ENCODE assay signal across 13 mouse cellular contexts in the genomic region with DNA sequence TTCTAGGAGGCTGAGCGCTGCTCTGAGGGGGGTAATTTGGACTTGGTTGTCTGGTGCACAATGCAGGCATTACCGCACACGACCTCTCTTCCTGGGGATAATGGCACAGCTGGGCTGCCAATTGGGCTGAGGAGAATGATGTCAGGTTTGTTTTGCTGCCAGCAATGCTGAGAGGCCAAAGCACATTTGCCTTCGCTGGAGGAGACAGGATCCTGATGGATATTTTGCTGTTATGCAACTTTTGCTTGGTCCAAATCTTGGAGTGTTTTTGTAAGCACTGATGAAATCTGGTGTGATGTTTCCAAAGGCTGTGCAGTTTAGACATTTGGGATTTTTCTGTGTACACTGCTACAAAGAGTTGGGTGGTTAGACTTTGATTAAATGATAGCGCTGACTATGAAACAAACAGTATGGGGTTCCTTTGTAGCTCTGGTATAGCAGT. TPM values are rescaled to one million over a fixed set of nuclear protein-coding genes. Genes with fewer than 3 reads are reported as not detected.
DNase-seq lines count a peak whose midpoint lies in the region; ATAC-seq and TF ChIP-seq lines count a peak whose summit lies in the region.
"Had no signal": no experiment of that assay in that cellular context is flagged by ENCODE, and none has a peak within 500 bp of the region (broad histone marks: within the 10 kb centered on the region; RNA-seq: fewer than 3 reads in every experiment).

No protein-coding gene starts in this region.

- peak; percentile 8 for DNase-seq in kidney, postnatal 10 days
- DNase-seq in kidney, adult 8-10 months: no peak
- peak; percentile 91 for DNase-seq in cerebellum, adult 9-10 months
- peak; percentile 17 for DNase-seq in heart, postnatal 0 days (ENCODE audit: low spot score)
- peak; percentile 88 for DNase-seq in lung, postnatal 10 days
- no peak for DNase-seq in ovary, postnatal 36 days (ENCODE audit: low spot score)
- DNase-seq in spleen, postnatal 4 days (ENCODE audit: low spot score in 2 of 2): no peak
- DNase-seq in adrenal gland, postnatal 25 days: no peak
- DNase-seq: thymus, postnatal 4 days had no signal

- no peaks in the 10 kb centered on the region for H3K27me3 ChIP-seq in heart, postnatal 0 days (ENCODE audit: control insufficient read depth, insufficient read depth, low read length)
- H3K27me3 ChIP-seq: neural tube, embryonic 12.5 days had no signal

- H3K9ac ChIP-seq in heart, postnatal 0 days (replicated peaks; ENCODE audit: low read depth, low read length): no peak overlapping the region
- H3K9ac ChIP-seq: neural tube, embryonic 12.5 days had no signal

- no peak for TF ChIP-seq CTCF in heart, postnatal 0 days (IDR thresholded peaks at IDR 0.05; ENCODE audit: low read depth)

- peak; percentile 58 for ATAC-seq in heart, postnatal 0 days (ENCODE audit: insufficient read depth, low read depth)

- H3K4me3 ChIP-seq in heart, postnatal 0 days (ENCODE audit: low read depth, low read length): no peak overlapping the region
- H3K4me3 ChIP-seq: neural tube, embryonic 12.5 days had no signal

- TF ChIP-seq EP300 in heart, postnatal 0 days (IDR thresholded peaks at IDR 0.05; ENCODE audit: low read depth): no peak

- WGBS in heart, postnatal 0 days: 76% methylated on average over 5 of the region's 5 CpGs

- H3K27ac ChIP-seq in heart, postnatal 0 days (ENCODE audit: low read depth): 0 out of 2 replicates have a peak overlapping the region, but pooled peaks have one; percentile 15
- H3K27ac ChIP-seq: neural tube, embryonic 12.5 days had no signal

- no peaks in the 10 kb centered on the region for H3K36me3 ChIP-seq in heart, postnatal 0 days (replicated peaks; ENCODE audit: control insufficient read depth, insufficient read depth, low read length)
- H3K36me3 ChIP-seq: neural tube, embryonic 12.5 days had no signal

- H3K4me1 ChIP-seq in heart, postnatal 0 days (ENCODE audit: control insufficient read depth, insufficient read depth): no peaks in the 10 kb centered on the region
- H3K4me1 ChIP-seq: neural tube, embryonic 12.5 days had no signal

- H3K9me3 ChIP-seq in heart, postnatal 0 days (replicated peaks; ENCODE audit: control insufficient read depth, low read length): no peaks in the 10 kb centered on the region
- H3K9me3 ChIP-seq: neural tube, embryonic 12.5 days had no signal

- H3K4me2 ChIP-seq in heart, postnatal 0 days (ENCODE audit: low read depth, low read length): no peak overlapping the region
- H3K4me2 ChIP-seq: neural tube, embryonic 12.5 days had no signal

RNA-seq across cellular contexts. Expression of a gene that starts 46.8 kb away (rescaled TPM):
- total RNA-seq in heart, postnatal 0 days (2014; rRNA removed; ENCODE audit: low replicate concordance): 0.04 TPM in 1 of 2 replicates, not detected in the other
- polyA plus RNA-seq in heart, postnatal 0 days (2015; fragmentation: Nextera tagmentation; extraction: Ambion mirVana): 1.0 and 1.3 TPM in 2 replicates
- total RNA-seq in adrenal gland, postnatal 25 days (2021): not detected in 2 replicates
- total RNA-seq: common myeloid progenitor, adult 5-6 weeks; ES-E14; hematopoietic stem cell, adult 5-6 weeks had no signal

Comparison
In these comparisons a context has a peak if more than half of its experiments do, and no peak if none do; other contexts are left out.
1. DNase-seq: peak in kidney, postnatal 10 days (single experiment), cerebellum, adult 9-10 months (single experiment), heart, postnatal 0 days (single experiment) and lung, postnatal 10 days (single experiment); none in kidney, adult 8-10 months (0 of 2), ovary, postnatal 36 days (single experiment), spleen, postnatal 4 days (0 of 2) and adrenal gland, postnatal 25 days (single experiment).